Mouse (Mus musculus) ES-E14 (cell line): ENCODE data around the gene Adssl1. TPM values are rescaled to one million over a fixed set of nuclear protein-coding genes. Genes with fewer than 3 reads are reported as not detected.
A peak's percentile ranks its signal among the peaks of the same experiment; 100 is the strongest.

Source experiments
- DNase-seq: peaks from one replicate; pipeline ENCODE4 v3.0.0-alpha.2; 2013; ENCODE audit warnings: low read depth, low spot score
- H3K27ac ChIP-seq: 2 replicates; pipeline ENCODE4 v1.5.1; 2012; ENCODE audit warnings: low read depth, mild to moderate bottlenecking, low read length, moderate library complexity, mixed read lengths; ENCODE audit not compliant: poor library complexity, insufficient read depth, severe bottlenecking
- H3K36me3 ChIP-seq: 2 replicates; pipeline ENCODE4 v1.6.1; 2012; ENCODE audit warnings: mild to moderate bottlenecking, low read length, moderate library complexity, mixed read lengths; ENCODE audit not compliant: control insufficient read depth, poor library complexity, insufficient read depth, severe bottlenecking
- H3K4me1 ChIP-seq, 2 experiments: fragments of 150-350 bp in 1 of 2; sonication (generic) in 1 of 2; 2 replicates each; pipeline ENCODE4 v1.6.1; 2012; ENCODE audit warnings: low read length in 2 of 2, mild to moderate bottlenecking in 1 of 2, mixed read lengths in 1 of 2; ENCODE audit not compliant: control insufficient read depth in 2 of 2, insufficient read depth in 2 of 2, poor library complexity in 1 of 2
- H3K4me3 ChIP-seq, 2 experiments: fragments of 150-350 bp in 1 of 2; sonication (generic) in 1 of 2; 2 replicates each; pipeline ENCODE4 v1.5.1; 2012; ENCODE audit warnings: low read length in 2 of 2, low read depth in 1 of 2, mild to moderate bottlenecking in 1 of 2, mixed read lengths in 1 of 2; ENCODE audit not compliant: insufficient read depth in 1 of 2, poor library complexity in 1 of 2, severe bottlenecking in 1 of 2
- H3K9ac ChIP-seq: 2 replicates; pipeline ENCODE4 v1.6.1; 2012; ENCODE audit warnings: low read depth, mild to moderate bottlenecking, low read length, mixed read lengths; ENCODE audit not compliant: poor library complexity, insufficient read depth, severe bottlenecking
- H3K9me3 ChIP-seq: fragments of 150-350 bp; sonication (generic); 2 replicates; pipeline ENCODE4 v1.6.1; 2012; ENCODE audit warnings: low read depth, mild to moderate bottlenecking, low read length; ENCODE audit not compliant: control insufficient read depth, insufficient read depth
- CHD2 ChIP-seq: IDR thresholded peaks from 2 replicates; pipeline ENCODE4 v1.6.1; 2014; ENCODE audit warnings: mild to moderate bottlenecking, low read depth, low read length, inconsistent platforms
- HCFC1 ChIP-seq: IDR thresholded peaks from 2 replicates; pipeline ENCODE4 v1.6.1; 2012; ENCODE audit warnings: low read length, inconsistent platforms, borderline replicate concordance; ENCODE audit not compliant: insufficient read depth
- MAFK ChIP-seq: IDR thresholded peaks from 2 replicates; pipeline ENCODE4 v1.6.1; 2014; ENCODE audit warnings: mild to moderate bottlenecking, low read depth, low read length, inconsistent platforms; ENCODE audit not compliant: insufficient read depth
- ZC3H11A ChIP-seq: IDR thresholded peaks from 2 replicates; pipeline ENCODE4 v1.6.1; 2012; ENCODE audit warnings: low read depth, mild to moderate bottlenecking, inconsistent platforms, low read length, borderline replicate concordance
- ZNF384 ChIP-seq: IDR thresholded peaks from 2 replicates; pipeline ENCODE4 v1.6.1; 2012; ENCODE audit warnings: low read depth, low read length, inconsistent platforms
- in situ Hi-C, 2 experiments: fragments of 600-800 bp; cut with MboI; formaldehyde crosslinking; loops; one replicate each; pipeline ENCODE4 v1.15.1; 2025; ENCODE audit warnings: low sequenced_read_pairs in 2 of 2, inconsistent platforms in 1 of 2; ENCODE audit not compliant: unreplicated experiment in 2 of 2
- total RNA-seq: library from RNA; depleted of rRNA; stranded (reverse); fragments of 300-350 nt; gene quantifications from 2 replicates; pipeline ENCODE4 v1.2.3, GENCODE M21; 2012

Gene Adssl1
- total RNA-seq, 1 experiment, result 2.4 TPM

GRCm38 (mm10) chr12:112644180-112644854 is 24.5 kb downstream of the Adssl1 start, which contains the start of gene Siva1:
TSS of gene Siva1 (plus strand) at chr12:112644679.
- peak within 1 kb of the TSS; percentile 58 for H3K27ac ChIP-seq
- in situ Hi-C loops, result no loop called here
- H3K4me3 ChIP-seq, result peak within 1 kb of the TSS; percentile 81 to 83
- H3K4me1 ChIP-seq, result peaks cover 0 to 13% of the 10 kb centered on the region in 2 experiments; a peak in 2 of 4 replicates
- TF ChIP-seq ZC3H11A, result no peak
- no peak for TF ChIP-seq MAFK
- TF ChIP-seq CHD2, result 0 out of 2 replicates have a peak, but pooled peaks have one; percentile 14
- TF ChIP-seq ZNF384, result no peak
- TF ChIP-seq HCFC1, result 0 out of 2 replicates have a peak, but pooled peaks have one; percentile 22
- peak; percentile 98 for DNase-seq
- no peaks in the 10 kb centered on the region for H3K9me3 ChIP-seq
- H3K36me3 ChIP-seq, result peaks cover 25% of the 10 kb centered on the region
- H3K9ac ChIP-seq, result peak within 1 kb of the TSS; percentile 92

- Histone ChIP-seq H3K36me3 (peaks cover 29% of the 10 kb centered on the region), H3K4me3 (peak overlapping the region; percentile 81 to 83), H3K9me3 (no peaks in the 10 kb centered on the region), H3K9ac (peak overlapping the region; percentile 92), H3K27ac (peak overlapping the region; percentile 58), H3K4me1 (peaks cover 0 to 13% of the 10 kb centered on the region in 2 experiments; a peak in 2 of 4 replicates)
- DNase-seq, result no peak
- in situ Hi-C loops, result no loop called here
- TF ChIP-seq CHD2, result 0 out of 2 replicates have a peak, but pooled peaks have one; percentile 3
- TF ChIP-seq ZNF384, result no peak
Measured at GRCm38 (mm10) chr12:112644855-112645506, 25.1 kb downstream of the Adssl1 start.

- Histone ChIP-seq H3K27ac (no peak overlapping the region), H3K9me3 (no peaks in the 10 kb centered on the region), H3K9ac (peak overlapping the region; percentile 92; the same call in 1 of the 2 replicates), H3K4me1 (peaks cover 0 to 13% of the 10 kb centered on the region in 2 experiments; a peak in 2 of 4 replicates), H3K4me3 (peak overlapping the region; percentile 81 to 83; a peak in 3 of 4 replicates), H3K36me3 (peaks cover 33% of the 10 kb centered on the region)
- in situ Hi-C loops, result no loop called here
- no peak for DNase-seq
- TF ChIP-seq ZNF384 (no peak), ZC3H11A (no peak)
Measured at GRCm38 (mm10) chr12:112646139-112646538, 26.3 kb downstream of the Adssl1 start.

- in situ Hi-C loops, result no loop called here
- no peaks in the 10 kb centered on the region for H3K9me3 ChIP-seq
- H3K27ac ChIP-seq, result no peak overlapping the region
- TF ChIP-seq ZC3H11A (no peak), HCFC1 (no peak), MAFK (no peak), CHD2 (no peak), ZNF384 (no peak)
- H3K9ac ChIP-seq, result no peak overlapping the region
- H3K4me1 ChIP-seq, result peaks cover 0 to 13% of the 10 kb centered on the region in 2 experiments; a peak in 2 of 4 replicates
- DNase-seq, result no peak
- no peak overlapping the region for H3K4me3 ChIP-seq
- H3K36me3 ChIP-seq, result peaks cover 37% of the 10 kb centered on the region
Measured at GRCm38 (mm10) chr12:112648081-112648480, 28.2 kb downstream of the Adssl1 start.
